Mouse (Mus musculus) kidney, embryonic 15.5 days (tissue): ENCODE measurements around the gene Prss23. TPM values are rescaled to one million over a fixed set of nuclear protein-coding genes. Genes with fewer than 3 reads are reported as not detected.

Experiments used
- ATAC-seq: fragments of 200-750 bp; cut with Nextera tagmentation; replicated peaks from 2 replicates; pipeline ENCODE4 v1.8.0; 2017; ENCODE audit warnings: moderate TSS enrichment; ENCODE audit not compliant: low FRiP score
- H3K27ac ChIP-seq: fragments of 300-500 bp; sonication (generic); 2 replicates; pipeline ENCODE4 v1.5.1; 2015; ENCODE audit warnings: mild to moderate bottlenecking, inconsistent platforms
- H3K27me3 ChIP-seq: fragments of 300-500 bp; sonication (generic); 2 replicates; pipeline ENCODE4 v1.6.1; 2015; ENCODE audit warnings: inconsistent platforms
- H3K36me3 ChIP-seq: fragments of 300-500 bp; sonication (generic); 2 replicates; pipeline ENCODE4 v1.6.1; 2015; ENCODE audit warnings: inconsistent platforms
- H3K4me1 ChIP-seq: fragments of 300-500 bp; sonication (generic); 2 replicates; pipeline ENCODE4 v1.6.1; 2015; ENCODE audit warnings: inconsistent platforms
- H3K4me2 ChIP-seq: fragments of 300-500 bp; sonication (generic); 2 replicates; pipeline ENCODE4 v1.6.1; 2015; ENCODE audit warnings: moderate library complexity, mild to moderate bottlenecking, inconsistent platforms
- H3K4me3 ChIP-seq: fragments of 300-500 bp; sonication (generic); replicated peaks from 2 replicates; pipeline ENCODE4 v1.5.1; 2015; ENCODE audit warnings: mild to moderate bottlenecking, inconsistent platforms
- H3K9ac ChIP-seq: fragments of 300-500 bp; sonication (generic); 2 replicates; pipeline ENCODE4 v1.6.1; 2015; ENCODE audit warnings: mild to moderate bottlenecking, inconsistent platforms
- H3K9me3 ChIP-seq: fragments of 300-500 bp; sonication (generic); replicated peaks from 2 replicates; pipeline ENCODE4 v1.6.1; 2016; ENCODE audit warnings: inconsistent platforms
- WGBS: fragments of 180-500 bp; shearing (Covaris S2); methylation state at CpG from one replicate; pipeline ENCODE4 v1.1.7; 2015; ENCODE audit warnings: mixed read lengths; 5-methylcytosine and 5-hydroxymethylcytosine counted together
- polyA plus RNA-seq: library from polyadenylated mRNA; unstranded; fragments of >200 nt; fragmentation: Nextera tagmentation; extraction: Ambion mirVana; gene quantifications from 2 replicates; pipeline ENCODE4 v1.2.1, GENCODE M21; 2015

Gene Prss23
- polyA plus RNA-seq, 1 experiment from 2014 or later, result 90.8 TPM

DNA sequence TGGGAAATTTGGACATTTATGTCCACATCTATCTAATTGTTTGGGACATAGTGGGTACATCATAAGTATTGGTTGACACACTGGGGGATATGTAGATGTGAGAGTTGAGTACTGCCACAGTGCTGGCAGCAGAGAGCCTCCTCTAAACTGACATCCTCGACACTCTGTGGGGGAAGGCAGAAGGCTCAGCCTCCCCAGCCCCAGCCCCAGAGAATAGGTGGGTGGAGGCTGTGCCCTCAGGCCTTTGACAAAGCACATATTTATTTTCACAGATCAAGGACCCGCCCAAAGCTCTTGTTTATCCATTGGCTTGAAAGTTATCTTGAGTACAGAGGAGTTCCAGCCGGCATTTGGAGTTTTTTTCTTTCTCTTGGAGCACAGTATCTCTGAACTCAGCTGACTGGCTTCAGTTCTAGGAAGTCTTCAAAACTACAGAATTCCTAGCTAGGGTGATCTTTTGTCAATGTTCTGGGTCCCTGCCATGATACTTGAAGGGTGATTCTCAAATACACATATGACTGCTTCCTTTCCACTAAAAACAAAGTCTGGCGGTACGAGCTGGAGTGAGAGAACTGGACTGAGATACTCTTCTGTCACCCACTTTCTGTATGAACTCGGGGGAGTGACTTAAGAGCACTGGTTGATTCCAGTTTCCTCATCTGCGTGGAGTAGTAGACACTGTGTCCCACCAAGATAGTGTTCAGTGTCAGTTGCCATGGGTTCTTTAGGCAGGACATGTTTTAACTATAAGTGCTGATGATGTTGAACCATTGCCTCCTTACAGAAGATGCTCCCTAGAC is 43.0 kb downstream of the Prss23 start:
- no peak overlapping the region for H3K4me2 ChIP-seq
- no peaks in the 10 kb centered on the region for H3K9me3 ChIP-seq
- peak; percentile 29; the same call in 1 of the 2 replicates for ATAC-seq

DNA sequence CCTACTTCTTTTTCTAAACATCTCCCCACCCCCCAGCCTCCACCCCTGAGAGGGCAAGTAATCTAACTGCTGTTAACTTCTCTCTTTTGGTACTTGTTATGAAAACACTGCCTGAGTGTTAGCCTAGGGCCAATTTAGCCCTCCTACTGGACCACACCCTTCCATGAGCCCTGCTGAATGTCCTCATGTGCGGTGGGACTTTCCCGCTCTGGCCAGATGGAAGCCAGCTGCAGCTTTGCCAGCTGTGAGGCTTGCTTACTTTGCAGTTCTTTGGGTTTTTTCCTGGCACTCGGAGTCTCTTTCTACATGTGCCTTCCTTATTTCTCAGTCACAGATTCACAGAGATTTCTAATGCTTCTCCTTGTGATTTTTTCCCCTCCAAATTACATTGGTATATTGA is 45.3 kb downstream of the Prss23 start:
- Histone ChIP-seq H3K36me3 (no peaks in the 10 kb centered on the region), H3K4me3 (no peak overlapping the region), H3K4me2 (no peak overlapping the region), H3K4me1 (0 out of 2 replicates have a peak, but pooled peaks cover 4% of the 10 kb centered on the region), H3K9me3 (no peaks in the 10 kb centered on the region), H3K27me3 (0 out of 2 replicates have a peak, but pooled peaks cover 2% of the 10 kb centered on the region), H3K27ac (no peak overlapping the region), H3K9ac (no peak overlapping the region)
- ATAC-seq, result no peak
- 53% methylated on average over 3 of the region's 3 CpGs for WGBS

More for the DNA sequence above, 43.0 kb downstream of the Prss23 start:
- Histone ChIP-seq H3K27ac (0 out of 2 replicates have a peak overlapping the region, but pooled peaks have one; percentile 19), H3K4me3 (no peak overlapping the region), H3K36me3 (no peaks in the 10 kb centered on the region), H3K4me1 (0 out of 2 replicates have a peak, but pooled peaks cover 4% of the 10 kb centered on the region), H3K27me3 (no peaks in the 10 kb centered on the region), H3K9ac (no peak overlapping the region)
- 50% methylated on average over 7 of the region's 7 CpGs for WGBS

DNA sequence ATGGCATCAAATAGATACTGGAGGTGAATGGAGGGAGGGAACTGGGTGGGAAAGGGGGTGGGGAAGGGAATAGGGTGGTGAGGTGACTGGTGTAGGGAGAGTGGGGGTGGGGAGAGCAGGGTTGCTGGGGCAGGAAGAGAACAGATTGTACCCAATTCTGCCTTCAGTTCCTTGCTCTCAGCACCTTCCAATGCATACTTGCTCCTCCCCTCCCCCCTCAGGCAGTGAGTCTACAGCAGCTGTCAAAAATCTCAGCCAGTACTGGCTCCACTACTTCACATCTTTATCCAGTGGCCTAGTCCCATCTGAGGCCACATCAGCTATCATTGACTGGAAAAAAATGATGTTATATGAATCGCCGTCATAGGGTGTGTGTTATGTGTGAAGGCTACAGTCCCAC is 48.5 kb downstream of the Prss23 start:
- Histone ChIP-seq H3K9ac (no peak overlapping the region), H3K27ac (no peak overlapping the region), H3K9me3 (no peaks in the 10 kb centered on the region), H3K4me1 (0 out of 2 replicates have a peak, but pooled peaks cover 4% of the 10 kb centered on the region), H3K4me2 (no peak overlapping the region), H3K4me3 (no peak overlapping the region), H3K36me3 (no peaks in the 10 kb centered on the region), H3K27me3 (peaks cover 19% of the 10 kb centered on the region)
- ATAC-seq, result no peak
- 81% methylated on average over 2 of the region's 2 CpGs for WGBS

DNA sequence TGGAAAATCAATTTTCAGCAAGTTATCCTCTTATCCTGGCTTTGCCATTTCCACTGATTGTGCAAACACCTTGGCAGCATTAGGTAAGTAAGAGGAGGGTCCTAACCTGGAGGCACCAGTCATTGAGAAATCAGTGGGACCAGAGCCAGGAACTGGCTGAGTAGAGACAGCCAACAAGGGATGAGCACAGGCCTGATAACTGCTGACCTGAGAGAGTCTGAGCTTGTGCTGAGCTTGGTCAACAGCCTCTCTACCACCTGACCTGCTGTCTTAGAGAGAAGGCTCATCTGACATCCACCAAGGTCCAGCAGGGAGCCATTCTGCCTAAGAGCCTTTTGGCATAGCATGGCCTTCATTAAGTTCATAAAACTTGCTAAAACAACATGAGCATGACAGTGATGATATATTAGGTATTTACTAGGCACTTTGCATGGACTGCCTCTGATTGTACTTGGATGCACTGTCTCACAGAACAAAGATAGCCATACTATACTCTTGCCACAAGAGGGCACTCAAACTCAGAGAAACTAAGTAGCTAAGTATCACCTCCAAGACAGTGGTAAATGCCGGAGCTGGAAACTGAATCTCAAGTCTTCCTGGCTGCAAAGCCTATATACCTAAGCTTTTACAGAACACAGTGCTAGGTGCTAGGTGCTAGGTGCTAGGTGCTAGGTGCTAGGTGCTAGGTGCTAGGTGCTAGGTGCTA is 49.5 kb downstream of the Prss23 start:
- Histone ChIP-seq H3K9ac (no peak overlapping the region), H3K9me3 (no peaks in the 10 kb centered on the region), H3K27ac (no peak overlapping the region), H3K36me3 (no peaks in the 10 kb centered on the region), H3K4me2 (no peak overlapping the region), H3K27me3 (peaks cover 19% of the 10 kb centered on the region), H3K4me1 (0 out of 2 replicates have a peak, but pooled peaks cover 4% of the 10 kb centered on the region), H3K4me3 (no peak overlapping the region)
- WGBS, result 0% methylated on average over 1 of the region's 1 CpGs
- ATAC-seq, result peak; percentile 76

DNA sequence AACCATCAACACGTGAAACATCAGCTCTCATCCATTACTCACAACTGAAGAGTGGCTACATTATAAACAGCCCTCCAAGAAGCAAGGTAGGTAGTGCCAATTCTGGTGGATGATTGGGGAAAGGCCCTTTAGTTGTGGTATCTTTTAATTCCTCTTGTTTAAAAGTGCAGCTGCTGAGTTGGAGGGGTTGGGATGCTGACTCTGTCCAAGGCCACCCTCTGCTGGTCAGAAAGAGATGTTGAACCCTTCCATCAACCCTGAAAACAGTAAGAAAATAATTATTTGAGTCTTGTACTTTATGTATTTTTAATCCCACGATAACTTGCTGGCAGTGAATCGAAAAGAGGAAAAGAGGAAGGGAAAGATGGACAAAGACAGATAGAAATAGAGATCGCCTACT is 53.5 kb downstream of the Prss23 start:
- Histone ChIP-seq H3K4me3 (no peak overlapping the region), H3K4me2 (no peak overlapping the region), H3K4me1 (no peaks in the 10 kb centered on the region), H3K36me3 (no peaks in the 10 kb centered on the region), H3K27ac (no peak overlapping the region), H3K9me3 (no peaks in the 10 kb centered on the region), H3K27me3 (peaks cover 19% of the 10 kb centered on the region), H3K9ac (no peak overlapping the region)
- no peak for ATAC-seq
- 48% methylated on average over 4 of the region's 4 CpGs for WGBS

DNA sequence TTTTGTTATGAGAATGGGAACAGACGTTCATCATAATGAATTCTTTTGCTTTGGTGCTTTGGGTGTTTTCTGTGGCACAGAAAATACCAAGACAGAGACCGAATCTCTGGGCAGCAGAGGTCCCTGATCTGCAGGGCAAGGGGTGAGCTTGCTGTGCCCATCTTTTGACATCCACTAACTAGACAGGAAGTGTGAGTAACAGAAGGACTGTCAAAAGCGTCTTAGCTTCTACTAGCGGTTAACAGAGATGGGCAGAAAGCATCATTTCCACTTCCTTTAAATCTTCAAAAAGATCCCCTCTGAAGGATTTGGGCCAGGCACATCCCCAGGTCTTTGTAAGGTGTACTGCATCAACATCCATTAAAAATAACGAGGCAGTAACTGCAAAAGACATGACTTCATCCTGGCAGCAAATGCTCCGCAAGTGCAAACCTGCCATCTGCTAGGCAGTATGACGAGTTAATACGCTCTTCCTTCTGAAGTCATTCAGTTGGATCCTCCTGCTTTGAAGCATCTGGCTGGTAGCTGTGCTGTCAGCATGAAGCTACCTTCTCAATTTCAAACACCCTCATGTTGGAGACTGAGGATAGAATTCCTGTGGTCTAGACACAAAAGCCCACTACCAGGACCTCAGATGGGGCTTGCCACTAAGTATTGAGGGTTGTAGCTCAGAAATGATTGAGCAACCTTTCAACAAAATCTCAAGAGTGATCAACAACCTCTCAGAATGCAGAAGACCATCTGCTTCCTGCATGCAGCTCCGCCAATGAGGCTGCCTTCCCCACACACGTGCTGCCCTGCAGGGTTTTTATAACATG is 63.0 kb downstream of the Prss23 start:
- H3K36me3 ChIP-seq, result no peaks in the 10 kb centered on the region
- H3K4me1 ChIP-seq, result peaks cover 7% of the 10 kb centered on the region; the same call in 1 of the 2 replicates
- H3K27ac ChIP-seq, result no peak overlapping the region
- H3K27me3 ChIP-seq, result no peaks in the 10 kb centered on the region
- H3K9ac ChIP-seq, result no peak overlapping the region
- H3K4me2 ChIP-seq, result no peak overlapping the region
- ATAC-seq, result no peak
- no peak overlapping the region for H3K4me3 ChIP-seq
- WGBS, result 59% methylated on average over 10 of the region's 10 CpGs
- no peaks in the 10 kb centered on the region for H3K9me3 ChIP-seq

DNA sequence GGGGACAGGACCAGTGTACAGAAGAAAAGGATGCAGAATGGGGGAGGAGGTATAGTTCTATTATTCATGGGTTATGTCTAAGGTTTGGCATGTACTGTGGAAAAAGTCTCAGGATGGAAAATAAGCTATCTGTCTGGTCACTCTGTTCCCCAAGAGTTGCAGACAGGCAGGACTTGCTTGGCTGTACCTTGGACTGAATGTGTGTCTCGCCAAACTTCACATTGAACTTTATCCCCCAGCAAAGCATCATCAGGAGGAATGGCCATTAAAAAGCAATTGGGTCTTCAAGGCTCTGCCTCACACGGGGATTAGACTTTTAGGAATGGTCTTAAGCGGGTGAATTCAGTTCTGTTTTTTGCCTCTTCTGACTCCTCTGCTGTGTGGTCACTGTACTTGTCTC is 63.7 kb downstream of the Prss23 start:
- Histone ChIP-seq H3K9ac (no peak overlapping the region), H3K4me3 (no peak overlapping the region), H3K4me2 (no peak overlapping the region), H3K4me1 (peaks cover 7% of the 10 kb centered on the region; the same call in 1 of the 2 replicates), H3K36me3 (no peaks in the 10 kb centered on the region), H3K27me3 (no peaks in the 10 kb centered on the region), H3K27ac (no peak overlapping the region), H3K9me3 (no peaks in the 10 kb centered on the region)
- ATAC-seq, result no peak
- 73% methylated on average over 3 of the region's 3 CpGs for WGBS

DNA sequence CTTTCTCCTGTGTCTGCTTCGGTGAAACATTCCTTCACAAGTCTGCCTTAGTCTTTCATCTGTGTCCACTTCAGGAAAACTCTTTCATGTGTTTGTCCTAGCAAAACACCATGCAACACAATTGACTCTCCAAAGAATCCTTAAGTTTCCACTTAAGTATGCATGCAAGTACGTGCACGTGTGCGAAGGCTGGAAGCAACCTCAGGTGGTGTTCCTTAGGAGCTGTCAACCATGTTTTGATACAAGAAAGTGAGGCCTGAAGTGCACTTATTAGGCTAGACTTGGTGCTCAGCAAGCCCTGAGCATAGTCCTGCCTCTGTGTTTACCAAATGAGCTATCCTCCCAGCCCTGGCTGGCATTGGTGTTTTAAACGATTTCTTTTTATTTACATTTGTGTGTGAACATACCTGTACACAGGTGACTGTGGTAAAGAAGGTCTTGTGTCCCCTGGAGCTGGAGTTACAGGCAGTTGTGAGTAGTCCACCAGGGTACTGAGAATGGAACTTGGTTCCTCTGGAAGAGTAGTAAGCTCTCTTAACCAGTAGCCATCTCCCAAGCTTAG is 64.3 kb downstream of the Prss23 start:
- H3K9me3 ChIP-seq, result no peaks in the 10 kb centered on the region
- H3K27ac ChIP-seq, result no peak overlapping the region
- ATAC-seq, result no peak
- H3K27me3 ChIP-seq, result no peaks in the 10 kb centered on the region
- no peaks in the 10 kb centered on the region for H3K36me3 ChIP-seq
- 91% methylated on average over 5 of the region's 5 CpGs for WGBS
- H3K4me2 ChIP-seq, result no peak overlapping the region
- H3K9ac ChIP-seq, result no peak overlapping the region
- H3K4me3 ChIP-seq, result no peak overlapping the region
- peaks cover 7% of the 10 kb centered on the region; the same call in 1 of the 2 replicates for H3K4me1 ChIP-seq

DNA sequence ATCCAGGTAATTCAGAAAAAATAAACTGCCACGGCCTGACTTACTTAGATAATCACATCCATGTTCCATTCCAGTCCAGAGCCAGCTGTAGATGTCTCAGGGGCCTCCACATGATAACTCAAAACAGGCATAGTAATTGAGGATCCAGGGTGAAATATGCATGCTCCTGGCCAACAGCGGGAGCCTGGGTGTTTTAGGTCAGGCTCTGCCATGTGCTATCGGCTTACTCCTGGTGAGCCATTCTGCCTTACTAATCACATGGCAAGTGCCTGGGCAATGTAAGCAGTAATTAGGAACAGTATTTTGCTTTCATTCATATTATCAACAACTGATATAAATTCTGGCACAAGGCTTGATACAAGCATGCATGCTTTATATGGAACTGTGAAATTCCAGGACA is 65.6 kb downstream of the Prss23 start:
- Histone ChIP-seq H3K27ac (no peak overlapping the region), H3K9me3 (no peaks in the 10 kb centered on the region), H3K36me3 (no peaks in the 10 kb centered on the region), H3K4me3 (no peak overlapping the region), H3K9ac (no peak overlapping the region), H3K4me1 (peaks cover 15% of the 10 kb centered on the region), H3K4me2 (no peak overlapping the region), H3K27me3 (no peaks in the 10 kb centered on the region)
- no peak for ATAC-seq
- 55% methylated on average over 3 of the region's 3 CpGs for WGBS

DNA sequence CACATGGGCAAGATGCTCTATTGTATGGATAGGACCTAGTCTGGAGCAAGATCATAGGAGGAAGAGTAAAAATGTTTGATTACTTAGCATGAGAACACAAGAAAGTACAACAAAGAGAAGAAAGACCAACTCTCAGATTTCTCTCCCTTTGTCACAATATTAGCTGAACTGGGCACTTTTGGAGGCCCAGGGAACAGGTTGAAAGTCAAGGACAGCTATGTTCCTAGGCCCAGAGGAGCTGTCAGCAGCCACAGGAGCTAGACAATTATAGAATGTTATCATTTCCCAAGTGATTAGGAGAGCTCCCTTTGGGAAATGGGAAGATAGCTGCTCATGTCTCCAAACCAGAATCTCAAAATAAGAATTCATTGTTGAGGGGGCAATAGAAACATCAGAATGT is 66.1 kb downstream of the Prss23 start:
- Histone ChIP-seq H3K27ac (no peak overlapping the region), H3K9ac (no peak overlapping the region), H3K4me1 (peaks cover 18% of the 10 kb centered on the region), H3K36me3 (no peaks in the 10 kb centered on the region), H3K4me2 (no peak overlapping the region), H3K4me3 (no peak overlapping the region), H3K27me3 (no peaks in the 10 kb centered on the region), H3K9me3 (no peaks in the 10 kb centered on the region)
- no peak for ATAC-seq

DNA sequence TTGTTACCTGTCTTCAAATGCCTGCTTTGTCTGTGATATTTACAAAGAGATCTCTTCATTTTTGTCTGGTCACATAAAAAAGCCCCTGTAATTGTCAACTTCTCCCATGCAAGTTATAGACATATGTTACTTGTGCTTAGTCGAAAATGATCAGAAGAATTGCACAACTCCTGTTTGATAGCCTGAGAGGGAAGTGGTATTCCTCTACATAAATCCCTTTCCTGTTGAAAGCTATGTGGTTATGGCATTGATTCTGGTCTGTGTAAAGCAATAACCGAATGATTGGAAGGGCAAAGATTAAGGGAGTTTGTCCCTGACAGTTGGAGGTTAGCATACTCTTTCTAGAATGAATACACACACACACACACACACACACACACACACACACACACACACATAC is 67.3 kb downstream of the Prss23 start:
- no peak overlapping the region for H3K4me2 ChIP-seq
- H3K27me3 ChIP-seq, result no peaks in the 10 kb centered on the region
- H3K9me3 ChIP-seq, result no peaks in the 10 kb centered on the region
- no peak overlapping the region for H3K4me3 ChIP-seq
- H3K9ac ChIP-seq, result no peak overlapping the region
- no peaks in the 10 kb centered on the region for H3K36me3 ChIP-seq
- H3K4me1 ChIP-seq, result peaks cover 18% of the 10 kb centered on the region
- no peak overlapping the region for H3K27ac ChIP-seq
- 77% methylated on average over 2 of the region's 2 CpGs for WGBS
- ATAC-seq, result no peak
